Mouse (Mus musculus) limb, embryonic 11.5 days (tissue): ENCODE data around the gene Hist1h4m. TPM values are rescaled to one million over a fixed set of nuclear protein-coding genes. Genes with fewer than 3 reads are reported as not detected.
"Not testable (repeated sequence)": the region's sequence is repeated elsewhere in the genome, so short reads cannot be mapped to it uniquely, and the experiment has no call there.

ENCODE experiments used
- ATAC-seq: fragments of 200-750 bp; cut with Nextera tagmentation; 2 replicates; pipeline ENCODE4 v1.8.0; 2017; ENCODE audit warnings: low read depth; ENCODE audit not compliant: insufficient number of reproducible peaks, low FRiP score, low TSS enrichment
- DNase-seq: peaks from one replicate; pipeline ENCODE4 v3.0.0-alpha.2; 2015; ENCODE audit warnings: low spot score
- H3K27ac ChIP-seq: fragments of 300-500 bp; sonication (generic); replicated peaks from 2 replicates; pipeline ENCODE4 v1.5.1; 2014; ENCODE audit warnings: low read depth, mild to moderate bottlenecking, low read length
- H3K27me3 ChIP-seq: fragments of 300-500 bp; sonication (generic); 2 replicates; pipeline ENCODE4 v1.6.1; 2014; ENCODE audit warnings: mild to moderate bottlenecking, low read length, mixed read lengths; ENCODE audit not compliant: control insufficient read depth, insufficient read depth
- H3K36me3 ChIP-seq: fragments of 300-500 bp; sonication (generic); 2 replicates; pipeline ENCODE4 v1.6.1; 2014; ENCODE audit warnings: mild to moderate bottlenecking, low read length, moderate library complexity, mixed read lengths; ENCODE audit not compliant: control insufficient read depth, insufficient read depth
- H3K4me1 ChIP-seq: fragments of 300-500 bp; sonication (generic); 2 replicates; pipeline ENCODE4 v1.6.1; 2014; ENCODE audit warnings: low read length, mixed read lengths; ENCODE audit not compliant: control insufficient read depth, insufficient read depth
- H3K4me2 ChIP-seq: fragments of 300-500 bp; sonication (generic); 2 replicates; pipeline ENCODE4 v1.6.1; 2014; ENCODE audit warnings: low read depth, mild to moderate bottlenecking, moderate library complexity; ENCODE audit not compliant: severe bottlenecking
- H3K4me3 ChIP-seq: fragments of 300-500 bp; sonication (generic); 2 replicates; pipeline ENCODE4 v1.5.1; 2014; ENCODE audit warnings: low read depth, low read length
- H3K9ac ChIP-seq: fragments of 300-500 bp; sonication (generic); 2 replicates; pipeline ENCODE4 v1.6.1; 2014; ENCODE audit warnings: mild to moderate bottlenecking, low read length
- H3K9me3 ChIP-seq: fragments of 300-500 bp; sonication (generic); 2 replicates; pipeline ENCODE4 v1.6.1; 2016; ENCODE audit warnings: low read length; ENCODE audit not compliant: control insufficient read depth
- WGBS: fragments of 180-500 bp; shearing (Covaris S2); extraction: QIAGEN DNeasy Blood & Tissue Kit; methylation state at CpG from one replicate; pipeline ENCODE4 v1.1.7; 2014; 5-methylcytosine and 5-hydroxymethylcytosine counted together
- polyA plus RNA-seq: library from polyadenylated mRNA; unstranded; fragments of >200 nt; fragmentation: Nextera tagmentation; extraction: Ambion mirVana; gene quantifications from 2 replicates; pipeline ENCODE4 v1.2.1, GENCODE M21; 2014

The Hist1h4m gene
- not detected in 2 replicates for polyA plus RNA-seq

DNA sequence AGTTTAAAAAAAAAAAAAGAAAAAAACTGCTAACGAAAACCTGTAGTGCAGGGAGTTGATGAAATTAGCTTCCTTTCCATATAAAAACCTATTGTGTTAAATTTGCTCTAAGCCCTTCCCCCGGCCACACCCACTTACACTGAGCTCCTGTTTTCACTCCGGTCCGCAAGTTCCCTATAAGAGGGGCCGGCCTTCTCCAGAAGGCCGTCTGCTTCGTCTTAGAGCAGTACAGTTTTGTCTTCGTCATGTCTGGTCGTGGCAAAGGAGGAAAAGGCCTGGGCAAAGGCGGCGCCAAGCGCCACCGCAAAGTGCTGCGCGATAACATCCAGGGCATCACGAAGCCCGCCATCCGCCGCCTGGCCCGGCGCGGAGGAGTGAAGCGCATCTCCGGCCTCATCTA is at the start of gene Hist1h4m:
Gene Hist1h4m, plus strand, starts transcription at position 208 of the 400 bp plus-strand sequence.
- H3K27me3 ChIP-seq, H3K9me3 ChIP-seq, H3K27ac ChIP-seq, DNase-seq, H3K36me3 ChIP-seq, H3K9ac ChIP-seq, H3K4me3 ChIP-seq, H3K4me1 ChIP-seq: not testable (repeated sequence)
- ATAC-seq, result peak; percentile 48; the same call in 1 of the 2 replicates
- peak within 1 kb of the TSS; percentile 27 for H3K4me2 ChIP-seq
- no CpG with 5 or more reads among the region's 24 CpGs for WGBS

DNA sequence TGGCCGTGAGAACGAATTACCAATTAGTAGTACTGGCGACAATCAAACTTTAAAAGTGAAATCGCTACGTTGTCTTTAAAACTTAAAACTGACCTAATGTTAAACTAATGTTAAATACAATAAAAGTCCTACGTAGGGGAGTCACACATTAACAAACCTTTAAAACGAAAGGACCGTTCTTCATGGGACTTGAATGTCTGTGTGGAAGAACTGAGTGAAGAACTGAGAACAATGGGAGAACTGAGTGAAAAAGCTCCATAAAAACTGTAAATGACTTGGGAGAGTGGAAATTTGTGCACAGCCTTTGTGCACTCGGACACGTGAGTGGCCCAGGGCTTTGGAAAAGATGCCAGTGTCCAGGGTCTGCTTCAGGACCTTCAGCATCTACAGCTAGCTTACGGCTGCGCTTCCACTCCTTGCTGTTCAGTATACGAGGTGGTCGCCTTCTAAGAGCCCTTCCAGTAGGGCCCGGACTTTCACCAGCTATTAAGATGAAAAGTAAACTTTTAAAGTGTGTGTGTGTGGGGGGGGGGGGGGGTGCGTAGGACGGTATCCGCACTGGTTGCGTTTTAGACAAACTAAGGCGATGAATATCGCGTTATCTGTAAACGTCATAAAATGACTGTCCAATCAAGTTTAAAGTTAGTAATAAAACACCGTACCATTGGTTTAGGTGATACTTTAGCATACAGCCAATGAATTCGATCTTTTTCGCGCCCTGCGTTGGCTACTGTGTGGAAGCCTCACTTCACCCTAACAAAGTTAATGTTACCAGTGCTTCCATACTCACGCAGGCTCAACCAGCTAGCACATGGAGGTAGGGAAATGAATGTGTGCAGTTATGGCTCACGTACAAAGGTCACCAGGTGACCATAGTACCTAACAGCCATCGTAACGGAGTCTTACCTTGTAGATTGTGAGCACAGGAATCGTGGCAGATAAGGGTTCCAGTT is 32.5 kb upstream of the Hist1h4m start:
- H3K27me3 ChIP-seq, result no peaks in the 10 kb centered on the region
- H3K4me1 ChIP-seq, result peaks cover 5% of the 10 kb centered on the region; the same call in 1 of the 2 replicates
- H3K27ac ChIP-seq, result peak overlapping the region; percentile 100
- H3K9me3 ChIP-seq, result no peaks in the 10 kb centered on the region
- no peaks in the 10 kb centered on the region for H3K36me3 ChIP-seq
- DNase-seq (peak; percentile 86), ATAC-seq (peak; percentile 84)
- H3K4me2 ChIP-seq, result peak overlapping the region; percentile 91
- peak overlapping the region; percentile 73 for H3K4me3 ChIP-seq
- WGBS, result 5% methylated on average over 33 of the region's 33 CpGs
- H3K9ac ChIP-seq, result peak overlapping the region; percentile 97

DNA sequence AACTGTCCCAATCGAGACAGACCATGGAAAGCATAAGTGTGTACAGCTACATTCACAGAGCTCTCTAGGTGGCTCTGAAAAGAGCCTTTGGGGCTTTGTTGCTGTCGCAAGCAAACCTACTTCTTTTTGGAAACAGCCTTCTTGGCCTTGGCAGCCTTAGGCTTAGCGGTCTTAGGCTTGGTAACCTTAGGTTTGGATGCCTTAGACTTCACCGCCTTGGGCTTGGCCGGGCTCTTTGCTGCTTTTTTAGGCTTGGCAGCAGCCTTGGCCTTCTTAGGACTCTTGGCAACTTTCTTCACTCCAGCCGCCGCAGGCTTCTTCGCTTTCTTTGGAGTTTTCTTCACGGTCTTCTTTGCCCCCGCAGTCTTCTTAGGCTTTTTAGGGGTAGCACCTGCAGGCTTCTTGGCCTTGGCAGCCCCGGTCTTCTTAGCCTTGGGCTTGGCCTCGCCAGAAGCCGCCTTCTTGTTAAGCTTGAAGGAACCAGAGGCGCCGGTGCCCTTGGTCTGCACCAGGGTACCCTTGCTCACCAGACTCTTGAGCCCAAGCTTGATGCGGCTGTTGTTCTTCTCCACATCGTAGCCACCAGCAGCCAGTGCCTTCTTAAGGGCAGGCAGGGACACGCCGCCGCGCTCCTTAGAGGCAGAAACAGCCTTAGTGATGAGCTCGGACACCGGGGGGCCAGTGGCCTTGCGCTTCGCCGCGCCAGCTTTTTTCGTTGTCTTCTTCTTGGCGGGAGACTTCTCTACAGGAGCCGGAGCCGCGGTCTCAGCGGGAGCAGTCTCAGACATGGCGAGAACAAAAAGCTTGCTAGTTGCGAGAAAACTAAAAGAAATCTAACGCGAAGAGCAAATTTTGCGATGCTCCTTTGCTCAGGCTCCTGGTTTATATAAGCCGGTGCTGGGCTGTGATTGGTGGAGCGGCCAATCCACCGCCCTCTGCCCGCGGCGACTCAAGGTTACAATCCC is 31.5 kb upstream of the Hist1h4m start, which contains the start of gene Hist1h1b:
Gene Hist1h1b, minus strand, starts transcription at position 859 of the 965 bp plus-strand sequence.
- H3K4me1 ChIP-seq, result peaks cover 8% of the 10 kb centered on the region; the same call in 1 of the 2 replicates
- H3K9me3 ChIP-seq, result no peaks in the 10 kb centered on the region
- WGBS, result under 1% methylated on average over 44 of the region's 44 CpGs
- no peaks in the 10 kb centered on the region for H3K36me3 ChIP-seq
- H3K27me3 ChIP-seq, result no peaks in the 10 kb centered on the region
- ATAC-seq, result peak; percentile 65; the same call in 1 of the 2 replicates
- peak; percentile 88 for DNase-seq
- H3K27ac ChIP-seq, result peak within 1 kb of the TSS; percentile 100
- H3K4me2 ChIP-seq, result peak within 1 kb of the TSS; percentile 91
- peak within 1 kb of the TSS; percentile 73 for H3K4me3 ChIP-seq
- peak within 1 kb of the TSS; percentile 97 for H3K9ac ChIP-seq

DNA sequence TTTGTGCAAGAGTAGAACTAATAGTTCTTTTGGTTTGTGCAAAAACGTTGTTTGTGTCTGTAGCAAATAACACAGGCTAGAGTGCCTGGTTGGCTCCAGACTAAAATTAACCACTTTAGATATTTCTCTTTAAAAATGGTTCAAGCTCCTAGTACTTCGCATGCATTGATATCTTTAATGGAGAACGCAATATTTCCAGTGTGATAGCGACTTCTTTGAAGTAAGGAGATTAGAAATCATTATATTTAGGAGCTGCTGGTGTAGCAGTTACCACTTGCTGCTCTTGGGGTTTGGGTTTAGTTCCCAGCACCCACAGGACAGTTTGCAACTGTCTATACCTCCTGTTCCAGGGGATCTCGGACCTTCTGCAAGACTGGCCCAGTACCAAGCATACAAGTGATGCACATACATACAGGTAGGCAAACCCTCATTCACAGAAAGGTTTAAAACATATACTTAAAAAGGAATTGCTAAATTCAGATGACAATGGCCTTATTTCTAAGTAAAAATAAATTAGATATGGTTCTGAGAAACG is 30.5 kb upstream of the Hist1h4m start:
- peak overlapping the region; percentile 91 for H3K4me2 ChIP-seq
- peak overlapping the region; percentile 100 for H3K27ac ChIP-seq
- WGBS, result 42% methylated on average over 6 of the region's 6 CpGs
- no peak overlapping the region for H3K4me3 ChIP-seq
- peak overlapping the region; percentile 45; the same call in 1 of the 2 replicates for H3K9ac ChIP-seq
- ATAC-seq, result no peak
- H3K36me3 ChIP-seq, result no peaks in the 10 kb centered on the region
- DNase-seq, result peak; percentile 41
- H3K4me1 ChIP-seq, result peaks cover 8% of the 10 kb centered on the region; the same call in 1 of the 2 replicates
- no peaks in the 10 kb centered on the region for H3K27me3 ChIP-seq
- H3K9me3 ChIP-seq, result no peaks in the 10 kb centered on the region

DNA sequence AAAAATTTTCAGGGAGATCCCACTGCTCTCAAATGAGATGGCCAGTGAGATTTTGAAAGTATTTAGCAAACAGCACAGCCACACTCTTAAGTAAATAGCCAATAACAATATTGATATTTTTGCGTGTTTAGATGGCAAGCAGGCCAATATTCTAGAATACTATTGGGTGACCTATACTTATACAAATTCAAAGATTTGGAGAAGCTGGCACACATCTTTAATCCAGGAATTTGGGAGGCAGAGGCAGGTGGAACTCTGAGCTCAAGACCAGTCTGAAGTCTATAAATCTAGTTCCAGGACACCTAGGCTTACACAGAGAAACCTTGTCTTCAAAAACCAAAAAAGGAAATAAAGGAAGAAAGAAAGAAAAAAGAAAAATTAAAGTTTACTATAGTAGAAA is 29.9 kb upstream of the Hist1h4m start:
- H3K9ac ChIP-seq, result no peak overlapping the region
- H3K27me3 ChIP-seq, result no peaks in the 10 kb centered on the region
- H3K4me1 ChIP-seq, result peaks cover 8% of the 10 kb centered on the region; the same call in 1 of the 2 replicates
- no peak overlapping the region for H3K4me2 ChIP-seq
- WGBS, result 95% methylated on average over 1 of the region's 1 CpGs
- ATAC-seq (no peak), DNase-seq (no peak)
- no peaks in the 10 kb centered on the region for H3K9me3 ChIP-seq
- H3K36me3 ChIP-seq, result no peaks in the 10 kb centered on the region
- H3K27ac ChIP-seq, result no peak overlapping the region
- no peak overlapping the region for H3K4me3 ChIP-seq

DNA sequence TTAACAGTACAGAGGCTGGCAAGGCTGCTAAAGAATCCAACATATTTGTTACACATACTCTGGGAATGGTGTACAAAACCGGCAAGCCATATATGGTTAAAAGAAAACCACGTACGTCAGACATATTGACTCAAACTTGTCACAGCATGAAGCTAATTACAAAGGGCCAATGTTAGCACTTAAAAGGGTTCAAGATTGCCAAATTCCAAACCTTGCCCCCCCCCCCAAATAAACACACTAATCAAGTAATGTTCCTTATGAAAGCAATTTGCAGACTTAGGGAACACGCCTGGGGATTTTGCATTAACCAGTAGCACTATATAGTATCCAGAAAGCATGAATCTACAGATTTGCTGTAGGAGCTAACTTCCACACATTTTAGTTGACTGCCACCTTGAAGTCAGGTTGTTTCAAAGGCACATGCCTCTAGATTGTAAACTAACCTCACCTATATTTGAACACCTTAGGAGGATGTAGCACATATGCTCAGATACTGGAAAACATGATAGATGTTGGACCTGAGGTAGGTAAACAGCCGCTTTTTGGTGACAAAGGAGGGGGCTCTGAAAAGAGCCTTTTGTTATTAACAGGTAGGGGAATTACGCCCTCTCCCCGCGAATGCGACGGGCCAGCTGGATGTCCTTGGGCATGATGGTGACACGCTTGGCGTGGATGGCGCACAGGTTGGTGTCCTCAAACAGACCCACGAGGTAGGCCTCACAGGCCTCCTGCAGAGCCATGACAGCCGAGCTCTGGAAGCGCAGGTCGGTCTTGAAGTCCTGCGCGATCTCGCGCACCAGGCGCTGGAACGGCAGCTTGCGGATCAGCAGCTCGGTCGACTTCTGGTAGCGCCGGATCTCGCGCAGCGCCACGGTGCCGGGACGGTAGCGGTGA is 28.9 kb upstream of the Hist1h4m start:
- ATAC-seq, result not testable (repeated sequence)
- under 1% methylated on average over 12 of the region's 35 CpGs for WGBS

DNA sequence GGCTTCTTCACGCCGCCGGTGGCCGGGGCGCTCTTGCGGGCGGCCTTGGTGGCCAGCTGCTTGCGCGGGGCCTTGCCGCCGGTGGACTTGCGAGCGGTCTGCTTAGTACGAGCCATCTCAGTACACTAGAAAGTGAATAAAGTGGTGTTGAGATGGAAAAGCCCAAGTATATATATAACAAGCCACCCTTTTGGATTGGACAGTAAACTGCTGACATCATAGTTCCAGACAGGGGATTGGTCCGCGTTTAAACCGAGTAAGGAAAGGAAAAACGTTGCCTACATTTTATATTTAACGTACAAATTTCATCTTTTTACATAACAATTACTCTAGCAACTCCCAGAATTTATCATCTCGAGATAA is 28.3 kb upstream of the Hist1h4m start, which contains the start of gene Hist1h3i:
Gene Hist1h3i, minus strand, starts transcription at position 116 of the 363 bp plus-strand sequence.
- H3K9ac ChIP-seq, result peak within 1 kb of the TSS; percentile 61
- ATAC-seq (peak; percentile 69; the same call in 1 of the 2 replicates), DNase-seq (peak; percentile 50)
- peak within 1 kb of the TSS; percentile 56 for H3K4me2 ChIP-seq
- H3K4me3 ChIP-seq, result peak within 1 kb of the TSS; percentile 36
- H3K27me3 ChIP-seq, result no peaks in the 10 kb centered on the region
- H3K9me3 ChIP-seq, result no peaks in the 10 kb centered on the region
- peaks cover 8% of the 10 kb centered on the region; the same call in 1 of the 2 replicates for H3K4me1 ChIP-seq
- WGBS, result under 1% methylated on average over 13 of the region's 20 CpGs
- peak within 1 kb of the TSS; percentile 89 for H3K27ac ChIP-seq
- H3K36me3 ChIP-seq, result no peaks in the 10 kb centered on the region

More for the DNA sequence above, 28.9 kb upstream of the Hist1h4m start:
- H3K4me1 ChIP-seq, H3K9me3 ChIP-seq, H3K36me3 ChIP-seq, H3K27me3 ChIP-seq: not testable (repeated sequence)
- Histone ChIP-seq H3K4me2 (peak overlapping the region; percentile 56), H3K9ac (peak overlapping the region; percentile 61), H3K4me3 (peak overlapping the region; percentile 36), H3K27ac (peak overlapping the region; percentile 88)
- peak; percentile 73 for DNase-seq
